Mouse (Mus musculus) lung, adult 2 months (tissue): ENCODE results near the gene Ces5a.

Experiments used
- CTCF ChIP-seq: fragments of 200-500 bp; IDR thresholded peaks from 2 replicates; pipeline ENCODE4 v1.5.1; 2011; ENCODE audit warnings: mild to moderate bottlenecking, low read length, control low read depth; ENCODE audit not compliant: insufficient read depth
- POLR2A ChIP-seq: fragments of 200-500 bp; IDR thresholded peaks from 2 replicates; pipeline ENCODE4 v1.6.1; 2011; ENCODE audit warnings: low read depth, mild to moderate bottlenecking, control low read depth, low read length, borderline replicate concordance; ENCODE audit errors: extremely low read depth

DNA sequence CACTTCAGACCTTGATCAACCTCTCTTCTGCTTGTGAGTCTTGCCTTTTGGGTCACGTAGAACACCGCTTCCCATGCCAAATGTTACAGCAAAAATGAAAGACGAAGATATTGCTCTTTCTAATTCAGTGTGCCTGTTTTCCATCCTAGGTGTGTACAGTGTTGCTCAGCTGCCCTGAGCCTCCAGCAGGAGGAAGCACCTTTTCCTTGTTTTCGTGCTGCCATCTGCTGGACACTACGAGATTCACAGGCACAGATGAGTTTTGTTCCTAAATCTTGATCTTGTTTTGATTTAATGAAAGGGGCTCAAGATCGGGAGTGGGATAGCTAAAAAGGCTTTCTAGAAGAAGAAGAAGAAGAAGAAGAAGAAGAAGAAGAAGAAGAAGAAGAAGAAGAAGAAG lies 40.3 kb downstream of the Ces5a start:
- TF ChIP-seq POLR2A (no peak), CTCF (peak; percentile 88)
